Mouse (Mus musculus) MN1 (cell line): ENCODE measurements around the gene Krtap6-1.
"Not testable (repeated sequence)": the region's sequence is repeated elsewhere in the genome, so short reads cannot be mapped to it uniquely, and the experiment has no call there.

ENCODE experiments used
- DNase-seq: peaks from one replicate; pipeline ENCODE4 v3.0.0-alpha.2; 2016; ENCODE audit warnings: low spot score

The Krtap6-1 gene

DNA sequence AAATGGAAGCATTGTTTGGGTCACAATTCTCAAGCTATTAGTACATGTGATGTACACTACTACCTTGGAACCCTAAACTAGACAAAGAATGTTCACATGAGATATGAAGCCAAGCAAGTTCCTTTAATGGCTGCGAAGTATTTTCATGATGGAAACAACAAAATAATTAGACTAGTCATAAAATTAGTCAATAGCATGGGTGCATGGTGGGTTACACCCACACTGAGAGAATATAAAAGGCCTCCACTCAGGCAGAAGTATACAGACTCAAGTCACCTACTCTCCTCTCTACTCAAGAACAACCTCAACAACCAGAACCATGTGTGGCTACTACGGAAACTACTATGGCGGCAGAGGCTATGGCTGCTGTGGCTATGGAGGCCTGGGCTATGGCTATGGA, at the start of gene Krtap6-1:
Gene Krtap6-1, plus strand, starts transcription at position 301 of the 400 bp plus-strand sequence.
- DNase-seq: not testable (repeated sequence)

DNA sequence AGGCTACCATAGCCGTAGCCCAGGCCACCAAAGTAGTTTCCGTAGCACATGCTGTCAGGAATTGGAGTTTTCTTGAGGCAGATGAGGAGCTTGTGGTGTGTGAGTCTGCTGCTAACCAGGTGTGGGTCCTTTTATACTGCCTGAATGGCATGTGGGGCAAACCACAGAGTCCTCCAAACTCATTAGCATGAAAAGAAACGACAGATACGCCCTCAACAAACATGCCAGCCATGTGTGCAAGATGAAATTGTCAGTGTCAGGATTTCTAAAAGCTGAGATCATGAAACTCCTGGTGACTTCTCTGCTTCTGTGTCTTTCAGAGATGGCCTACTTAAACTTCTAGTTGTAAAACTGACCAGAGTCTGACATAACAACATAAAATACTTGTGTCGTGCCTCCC, 20.8 kb upstream of the Krtap6-1 start, which contains the start of gene Krtap22-2:
Gene Krtap22-2, minus strand, starts transcription at position 101 of the 400 bp plus-strand sequence.
- no peak for DNase-seq

DNA sequence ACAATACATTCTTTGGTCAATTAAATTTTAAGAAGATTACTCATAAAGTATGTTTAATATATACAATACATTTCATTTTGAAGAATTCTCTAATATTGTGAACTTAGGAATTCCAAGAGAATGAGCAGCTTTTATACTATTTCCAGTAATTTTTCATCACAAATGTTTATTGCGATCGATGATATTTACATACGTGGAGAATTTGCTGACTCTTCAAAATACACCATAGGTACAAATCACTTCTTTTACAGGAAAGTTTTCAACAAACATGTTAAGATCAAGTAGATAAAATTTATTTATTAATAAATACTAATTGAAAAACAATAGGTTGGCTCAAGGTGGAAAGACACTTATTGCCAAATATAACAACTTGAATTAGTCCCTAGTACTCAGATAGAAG, 17.5 kb upstream of the Krtap6-1 start:
- no peak for DNase-seq

DNA sequence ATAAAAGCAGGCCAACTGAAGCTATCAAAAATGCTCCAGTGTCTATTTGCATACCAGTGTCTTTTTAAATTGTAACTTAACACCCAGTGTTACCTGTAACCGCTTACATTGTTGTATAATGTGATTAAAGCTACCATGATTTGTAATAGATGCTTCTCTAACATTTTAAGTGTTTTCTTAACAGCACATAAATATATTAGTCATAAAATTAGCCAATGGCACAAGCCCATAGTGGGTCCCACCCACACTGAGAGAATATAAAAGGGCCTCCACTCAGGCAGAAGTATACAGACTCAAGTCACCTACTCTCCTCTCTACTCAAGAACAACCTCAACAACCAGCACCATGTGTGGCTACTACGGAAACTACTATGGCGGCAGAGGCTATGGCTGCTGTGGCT, 16.5 kb upstream of the Krtap6-1 start, which contains the start of gene Gm10229:
Gene Gm10229, plus strand, starts transcription at position 301 of the 400 bp plus-strand sequence.
- DNase-seq: not testable (repeated sequence)

DNA sequence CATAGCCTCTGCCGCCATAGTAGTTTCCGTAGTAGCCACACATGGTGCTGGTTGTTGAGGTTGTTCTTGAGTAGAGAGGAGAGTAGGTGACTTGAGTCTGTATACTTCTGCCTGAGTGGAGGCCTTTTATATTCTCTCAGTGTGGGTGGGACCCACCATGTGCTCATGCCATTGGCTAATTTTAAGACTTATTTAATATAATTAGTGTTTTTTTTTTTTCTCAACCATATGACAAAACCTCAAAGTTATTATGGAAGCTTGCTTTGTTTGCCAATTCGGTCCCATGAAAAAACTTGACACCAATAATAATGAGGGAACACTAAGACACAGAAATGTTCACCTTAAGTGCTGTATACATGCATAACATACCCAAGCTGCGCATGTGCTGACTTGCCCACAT, 9.9 kb downstream of the Krtap6-1 start, which contains the start of gene Gm10228:
Gene Gm10228, minus strand, starts transcription at position 101 of the 400 bp plus-strand sequence.
- not testable (repeated sequence) for DNase-seq

DNA sequence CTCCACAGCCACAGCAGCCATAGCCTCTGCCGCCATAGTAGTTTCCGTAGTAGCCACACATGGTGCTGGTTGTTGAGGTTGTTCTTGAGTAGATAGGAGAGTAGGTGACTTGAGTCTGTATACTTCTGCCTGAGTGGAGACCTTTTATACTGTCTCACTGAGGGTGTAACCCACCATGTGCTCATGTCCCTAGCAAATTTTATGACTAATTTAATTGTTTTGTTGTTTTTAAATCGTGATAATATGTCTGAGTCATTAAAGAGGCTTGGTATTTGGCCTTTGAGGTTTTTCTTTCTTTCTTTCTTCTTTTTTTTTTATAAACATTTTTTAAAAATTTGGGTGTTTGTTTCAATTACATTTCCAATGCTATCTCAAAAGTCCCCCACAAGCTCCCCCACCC, 16.3 kb downstream of the Krtap6-1 start, which contains the start of gene Krtap6-5:
Gene Krtap6-5, minus strand, starts transcription at position 101 of the 400 bp plus-strand sequence.
- no peak for DNase-seq

DNA sequence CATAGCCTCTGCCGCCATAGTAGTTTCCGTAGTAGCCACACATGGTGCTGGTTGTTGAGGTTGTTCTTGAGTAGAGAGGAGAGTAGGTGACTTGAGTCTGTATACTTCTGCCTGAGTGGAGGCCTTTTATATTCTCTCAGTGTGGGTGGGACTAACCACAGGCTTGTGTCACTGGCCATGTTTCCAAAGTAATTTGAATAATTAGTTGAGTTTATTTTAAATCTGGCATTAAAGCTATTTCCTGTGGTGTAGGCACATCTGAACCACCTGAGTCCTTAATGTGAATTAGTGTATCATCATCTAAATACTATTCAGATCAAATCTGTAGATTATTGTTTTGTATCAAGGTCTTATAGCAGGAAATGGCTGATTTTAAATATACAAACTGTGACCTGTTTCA, 32.4 kb downstream of the Krtap6-1 start, which contains the start of gene 1110025L11Rik:
Gene 1110025L11Rik, minus strand, starts transcription at position 101 of the 400 bp plus-strand sequence.
- not testable (repeated sequence) for DNase-seq

DNA sequence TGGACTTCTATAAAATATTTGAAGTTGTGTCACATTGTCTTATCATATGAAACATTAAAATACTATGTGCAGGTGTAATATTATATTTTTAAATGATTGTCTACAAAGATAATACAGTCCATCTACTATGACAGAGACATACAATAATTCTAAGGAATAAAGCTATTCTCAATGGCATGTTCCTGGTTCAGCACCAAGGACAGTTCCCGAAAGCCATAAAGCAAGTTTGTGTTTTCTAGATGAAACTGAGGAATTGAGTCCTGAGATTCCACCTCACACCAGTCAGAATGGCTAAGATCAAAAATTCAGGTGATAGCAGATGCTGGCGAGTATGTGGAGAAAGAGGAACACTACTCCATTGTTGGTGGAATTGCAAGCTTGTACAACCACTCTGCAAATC, 39.5 kb downstream of the Krtap6-1 start:
- not testable (repeated sequence) for DNase-seq
